Mouse (Mus musculus): Measurements from ENCODE around the gene Nrap. TPM values are rescaled to one million over a fixed set of nuclear protein-coding genes. Genes with fewer than 3 reads are reported as not detected.
"Not testable (repeated sequence)": the region's sequence is repeated elsewhere in the genome, so short reads cannot be mapped to it uniquely, and the experiment has no call there.

Gene Nrap
- polyA plus RNA-seq, 1 experiment from 2014 or later, result 0.21 TPM

DNA sequence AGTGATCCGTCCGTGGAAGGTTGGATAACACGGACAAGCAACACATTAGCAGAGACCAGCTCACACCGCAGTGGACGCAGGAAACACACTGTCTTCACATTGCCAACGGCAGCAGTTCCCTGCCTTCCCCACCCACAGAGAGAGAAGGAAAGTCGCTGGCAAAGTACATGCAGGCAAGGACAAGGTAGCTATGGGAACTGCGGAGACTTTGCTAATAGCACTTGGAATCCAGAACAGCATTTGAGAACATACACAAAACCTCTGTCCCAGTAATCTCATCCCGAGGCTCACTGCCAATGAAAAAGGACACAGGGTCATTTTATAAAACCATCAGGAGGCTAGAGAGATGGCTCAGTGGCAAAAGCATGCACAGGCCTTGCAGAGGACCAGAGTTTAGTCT, 23.2 kb downstream of the Nrap start:
- Histone ChIP-seq H3K27me3 (ENCODE audit: control insufficient read depth, insufficient read depth, low read length) (no peaks in the 10 kb centered on the region), H3K9me3 (ENCODE audit: control insufficient read depth, low read length) (no peaks in the 10 kb centered on the region), H3K27ac (replicated peaks; ENCODE audit: low read depth, low read length) (no peak overlapping the region), H3K36me3 (ENCODE audit: control insufficient read depth, insufficient read depth, low read length) (no peaks in the 10 kb centered on the region), H3K4me2 (ENCODE audit: low read depth, severe bottlenecking) (no peak overlapping the region), H3K4me3 (ENCODE audit: low read depth, low read length) (no peak overlapping the region), H3K4me1 (ENCODE audit: control insufficient read depth, insufficient read depth, low read length) (no peaks in the 10 kb centered on the region), H3K9ac (ENCODE audit: low read length) (no peak overlapping the region)
- 90% methylated on average over 9 of the region's 9 CpGs for WGBS
- ATAC-seq (ENCODE audit: insufficient number of reproducible peaks, low FRiP score, low TSS enrichment, low read depth) (no peak), DNase-seq (ENCODE audit: low spot score) (no peak)

DNA sequence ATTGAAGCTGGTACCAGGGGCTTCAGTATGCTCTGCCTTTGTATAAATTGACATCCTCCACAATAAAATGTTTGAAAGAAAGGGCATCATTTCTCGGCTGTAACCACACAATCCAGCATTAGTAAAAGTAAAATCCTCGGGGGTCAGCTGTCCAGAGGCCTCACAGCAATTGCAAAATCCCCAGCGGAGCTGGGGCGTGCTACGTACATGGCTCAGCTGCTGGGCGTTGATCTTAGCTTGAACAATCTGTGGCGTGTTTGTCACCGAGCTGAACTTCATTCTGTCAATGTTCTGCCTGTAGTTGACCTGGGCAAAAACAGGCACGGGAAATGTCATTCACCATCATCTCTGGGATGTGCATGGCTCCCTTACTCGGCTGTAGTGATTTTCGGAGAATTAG, 23.7 kb downstream of the Nrap start:
- no peak for DNase-seq (ENCODE audit: low spot score)

GRCm38 (mm10) chr19:56364563-56364962, 25.3 kb downstream of the Nrap start:
- Histone ChIP-seq H3K4me3 (ENCODE audit: low read depth, low read length) (no peak overlapping the region), H3K36me3 (ENCODE audit: control insufficient read depth, insufficient read depth, low read length) (no peaks in the 10 kb centered on the region), H3K4me1 (ENCODE audit: control insufficient read depth, insufficient read depth, low read length) (no peaks in the 10 kb centered on the region), H3K27me3 (ENCODE audit: control insufficient read depth, insufficient read depth, low read length) (no peaks in the 10 kb centered on the region), H3K9ac (ENCODE audit: low read length) (no peak overlapping the region), H3K27ac (replicated peaks; ENCODE audit: low read depth, low read length) (no peak overlapping the region), H3K4me2 (ENCODE audit: low read depth, severe bottlenecking) (no peak overlapping the region), H3K9me3 (ENCODE audit: control insufficient read depth, low read length) (no peaks in the 10 kb centered on the region)
- no peak for DNase-seq (ENCODE audit: low spot score)
- ATAC-seq (ENCODE audit: insufficient number of reproducible peaks, low FRiP score, low TSS enrichment, low read depth), result no peak
- 62% methylated on average over 8 of the region's 8 CpGs for WGBS

More for the DNA sequence above, 23.7 kb downstream of the Nrap start:
- no peak overlapping the region for H3K4me2 ChIP-seq (ENCODE audit: low read depth, severe bottlenecking)
- ATAC-seq (ENCODE audit: insufficient number of reproducible peaks, low FRiP score, low TSS enrichment, low read depth), result no peak
- no peaks in the 10 kb centered on the region for H3K27me3 ChIP-seq (ENCODE audit: control insufficient read depth, insufficient read depth, low read length)
- H3K4me1 ChIP-seq (ENCODE audit: control insufficient read depth, insufficient read depth, low read length), result no peaks in the 10 kb centered on the region
- no peak overlapping the region for H3K9ac ChIP-seq (ENCODE audit: low read length)
- no peaks in the 10 kb centered on the region for H3K36me3 ChIP-seq (ENCODE audit: control insufficient read depth, insufficient read depth, low read length)
- H3K4me3 ChIP-seq (ENCODE audit: low read depth, low read length), result no peak overlapping the region
- H3K9me3 ChIP-seq (ENCODE audit: control insufficient read depth, low read length), result no peaks in the 10 kb centered on the region
- no peak overlapping the region for H3K27ac ChIP-seq (replicated peaks; ENCODE audit: low read depth, low read length)
- WGBS, result 87% methylated on average over 11 of the region's 11 CpGs

- WGBS, result 59% methylated on average over 15 of the region's 15 CpGs
- Histone ChIP-seq H3K36me3 (ENCODE audit: control insufficient read depth, insufficient read depth, low read length) (no peaks in the 10 kb centered on the region), H3K27me3 (ENCODE audit: control insufficient read depth, insufficient read depth, low read length) (no peaks in the 10 kb centered on the region), H3K9ac (ENCODE audit: low read length) (no peak overlapping the region), H3K9me3 (ENCODE audit: control insufficient read depth, low read length) (no peaks in the 10 kb centered on the region), H3K4me2 (ENCODE audit: low read depth, severe bottlenecking) (no peak overlapping the region), H3K4me1 (ENCODE audit: control insufficient read depth, insufficient read depth, low read length) (no peaks in the 10 kb centered on the region), H3K4me3 (ENCODE audit: low read depth, low read length) (no peak overlapping the region), H3K27ac (replicated peaks; ENCODE audit: low read depth, low read length) (no peak overlapping the region)
- ATAC-seq (ENCODE audit: insufficient number of reproducible peaks, low FRiP score, low TSS enrichment, low read depth), result no peak
- no peak for DNase-seq (ENCODE audit: low spot score)
These were observed 25.9 kb downstream of the Nrap start for GRCm38 (mm10) chr19:56363721-56364460.

- no peaks in the 10 kb centered on the region for H3K36me3 ChIP-seq (ENCODE audit: control insufficient read depth, insufficient read depth, low read length)
- ATAC-seq (ENCODE audit: insufficient number of reproducible peaks, low FRiP score, low TSS enrichment, low read depth), result no peak
- no peaks in the 10 kb centered on the region for H3K27me3 ChIP-seq (ENCODE audit: control insufficient read depth, insufficient read depth, low read length)
- no peaks in the 10 kb centered on the region for H3K4me1 ChIP-seq (ENCODE audit: control insufficient read depth, insufficient read depth, low read length)
- no peak overlapping the region for H3K4me2 ChIP-seq (ENCODE audit: low read depth, severe bottlenecking)
- no peaks in the 10 kb centered on the region for H3K9me3 ChIP-seq (ENCODE audit: control insufficient read depth, low read length)
- DNase-seq (ENCODE audit: low spot score), result no peak
- no peak overlapping the region for H3K27ac ChIP-seq (replicated peaks; ENCODE audit: low read depth, low read length)
- no peak overlapping the region for H3K9ac ChIP-seq (ENCODE audit: low read length)
- 74% methylated on average over 2 of the region's 2 CpGs for WGBS
- H3K4me3 ChIP-seq (ENCODE audit: low read depth, low read length), result no peak overlapping the region
These were observed 30.9 kb downstream of the Nrap start for GRCm38 (mm10) chr19:56358890-56359289.

DNA sequence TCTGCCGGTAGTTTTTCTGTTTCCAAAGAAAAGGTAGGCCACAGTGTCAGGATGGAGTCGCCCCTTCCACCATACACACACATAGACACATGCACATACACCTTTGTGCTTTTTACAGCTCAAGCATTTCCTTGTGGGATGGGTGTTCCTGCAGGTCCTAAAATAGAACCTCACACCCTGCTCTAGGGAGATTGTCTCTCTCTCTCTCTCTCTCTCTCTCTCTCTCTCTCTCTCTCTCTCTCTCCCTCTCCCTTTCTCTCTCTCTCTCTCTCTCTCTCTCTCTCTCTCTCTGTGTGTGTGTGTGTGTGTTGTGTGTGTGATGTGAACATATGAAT, 32.5 kb downstream of the Nrap start:
- H3K27me3 ChIP-seq (ENCODE audit: control insufficient read depth, insufficient read depth, low read length); H3K4me3 ChIP-seq (ENCODE audit: low read depth, low read length); H3K9ac ChIP-seq (ENCODE audit: low read length); H3K4me1 ChIP-seq (ENCODE audit: control insufficient read depth, insufficient read depth, low read length); H3K9me3 ChIP-seq (ENCODE audit: control insufficient read depth, low read length); H3K36me3 ChIP-seq (ENCODE audit: control insufficient read depth, insufficient read depth, low read length); H3K4me2 ChIP-seq (ENCODE audit: low read depth, severe bottlenecking); ATAC-seq (ENCODE audit: insufficient number of reproducible peaks, low FRiP score, low TSS enrichment, low read depth); H3K27ac ChIP-seq (replicated peaks; ENCODE audit: low read depth, low read length); DNase-seq (ENCODE audit: low spot score): not testable (repeated sequence)
- WGBS, result 83% methylated on average over 2 of the region's 2 CpGs

- ATAC-seq (ENCODE audit: insufficient number of reproducible peaks, low FRiP score, low TSS enrichment, low read depth) (no peak), DNase-seq (ENCODE audit: low spot score) (peak; percentile 85)
- Histone ChIP-seq H3K4me1 (ENCODE audit: control insufficient read depth, insufficient read depth, low read length) (no peaks in the 10 kb centered on the region), H3K9me3 (ENCODE audit: control insufficient read depth, low read length) (no peaks in the 10 kb centered on the region), H3K36me3 (ENCODE audit: control insufficient read depth, insufficient read depth, low read length) (no peaks in the 10 kb centered on the region), H3K27me3 (ENCODE audit: control insufficient read depth, insufficient read depth, low read length) (no peaks in the 10 kb centered on the region), H3K9ac (ENCODE audit: low read length) (no peak overlapping the region), H3K4me3 (ENCODE audit: low read depth, low read length) (no peak overlapping the region), H3K27ac (replicated peaks; ENCODE audit: low read depth, low read length) (no peak overlapping the region), H3K4me2 (ENCODE audit: low read depth, severe bottlenecking) (no peak overlapping the region)
- 45% methylated on average over 17 of the region's 17 CpGs for WGBS
These were observed 33.1 kb downstream of the Nrap start for GRCm38 (mm10) chr19:56356480-56357373.

DNA sequence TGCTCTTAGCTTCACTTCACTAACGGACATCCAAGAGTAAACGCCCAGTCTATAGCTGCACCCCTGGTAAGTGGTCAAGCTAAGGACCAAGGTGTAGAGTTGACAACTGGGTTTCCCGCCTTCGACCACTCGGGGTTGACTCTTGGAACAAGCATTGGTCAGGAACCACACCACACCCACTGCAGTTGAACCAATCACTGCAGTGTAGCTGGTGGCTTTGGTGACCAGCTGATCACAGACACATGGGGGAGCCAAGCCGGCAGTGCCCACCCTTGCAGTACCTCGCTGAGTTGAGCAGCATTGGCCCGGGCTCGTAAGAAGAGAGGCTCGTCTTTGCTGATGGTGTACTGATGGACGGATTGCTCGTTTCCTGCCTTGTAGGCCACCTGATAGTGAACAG, 34.6 kb downstream of the Nrap start:
- H3K4me1 ChIP-seq (ENCODE audit: control insufficient read depth, insufficient read depth, low read length), result no peaks in the 10 kb centered on the region
- H3K4me2 ChIP-seq (ENCODE audit: low read depth, severe bottlenecking), result no peak overlapping the region
- H3K9ac ChIP-seq (ENCODE audit: low read length), result no peak overlapping the region
- no peak overlapping the region for H3K27ac ChIP-seq (replicated peaks; ENCODE audit: low read depth, low read length)
- H3K36me3 ChIP-seq (ENCODE audit: control insufficient read depth, insufficient read depth, low read length), result no peaks in the 10 kb centered on the region
- ATAC-seq (ENCODE audit: insufficient number of reproducible peaks, low FRiP score, low TSS enrichment, low read depth) (no peak), DNase-seq (ENCODE audit: low spot score) (no peak)
- H3K4me3 ChIP-seq (ENCODE audit: low read depth, low read length), result no peak overlapping the region
- 87% methylated on average over 12 of the region's 12 CpGs for WGBS
- no peaks in the 10 kb centered on the region for H3K27me3 ChIP-seq (ENCODE audit: control insufficient read depth, insufficient read depth, low read length)
- no peaks in the 10 kb centered on the region for H3K9me3 ChIP-seq (ENCODE audit: control insufficient read depth, low read length)
